Mouse (Mus musculus): ENCODE results near the gene Anln.
A peak's percentile ranks its signal among the peaks of the same experiment; 100 is the strongest.

Gene Anln

GRCm38 (mm10) chr9:22402001-22402400 is 13.0 kb upstream of the Anln start:
- DNase-seq, result no peak

- DNase-seq, result no peak
These were observed 10.0 kb upstream of the Anln start for GRCm38 (mm10) chr9:22399021-22399420.

- no peak for DNase-seq
These were observed 5.7 kb upstream of the Anln start for GRCm38 (mm10) chr9:22394725-22395124.

- no peak for DNase-seq
These were observed 1.4 kb upstream of the Anln start for GRCm38 (mm10) chr9:22390390-22390789.

- DNase-seq, result no peak
These were observed 803 bp upstream of the Anln start for GRCm38 (mm10) chr9:22389736-22390245.

DNA sequence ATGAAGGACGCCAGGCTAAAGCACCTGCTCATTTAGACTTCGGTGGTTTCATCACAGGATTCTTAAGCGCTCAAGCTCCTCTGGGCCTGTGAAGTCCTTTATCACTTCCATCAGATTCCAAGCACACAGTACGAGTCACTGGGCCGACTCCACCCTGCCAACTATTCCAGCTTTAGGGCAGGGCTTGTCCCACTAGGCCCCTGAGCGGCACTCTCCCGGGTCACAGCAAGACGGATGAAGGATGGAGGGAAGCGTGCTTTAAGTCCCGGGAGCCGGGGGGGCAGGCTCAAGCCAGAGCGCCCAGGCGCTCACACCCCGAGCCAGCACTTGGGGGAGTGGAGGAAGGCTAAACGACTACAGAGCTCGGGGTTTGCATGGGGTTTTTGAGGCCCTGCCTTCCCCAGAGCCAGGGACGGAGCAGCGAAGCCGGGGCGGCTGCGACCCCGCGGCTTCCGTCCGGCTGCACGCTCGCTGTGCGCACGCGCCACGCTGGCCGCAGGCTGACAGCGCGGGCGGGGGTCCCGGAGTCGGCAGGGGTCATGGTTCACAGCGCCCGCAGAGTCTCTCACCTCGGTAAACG is 497 bp downstream of the Anln start:
- no peak for DNase-seq

GRCm38 (mm10) chr9:22387901-22388300 is 1.1 kb downstream of the Anln start:
- DNase-seq, result no peak

- DNase-seq, result no peak
These were observed 3.1 kb downstream of the Anln start for GRCm38 (mm10) chr9:22385890-22386289.

DNA sequence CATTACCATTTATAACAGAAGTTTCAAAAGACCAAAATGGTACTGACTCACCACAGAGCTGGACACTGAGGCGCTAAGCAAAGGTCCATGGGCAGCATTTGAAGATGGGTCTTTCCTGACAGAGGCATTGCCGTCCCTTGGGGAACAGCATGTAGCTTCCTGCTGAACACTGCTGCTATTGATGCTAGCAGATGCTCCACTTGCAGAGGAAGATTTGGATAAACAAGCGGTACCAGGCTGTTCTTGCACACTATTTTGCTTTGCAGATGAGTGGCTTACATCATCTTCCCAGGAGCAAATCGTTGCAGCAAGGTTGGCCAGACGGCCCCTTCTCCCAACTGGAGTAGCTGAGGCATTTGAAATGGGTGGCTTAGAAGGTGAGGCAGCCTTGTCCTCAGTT is 12.9 kb downstream of the Anln start:
- no peak for DNase-seq

DNA sequence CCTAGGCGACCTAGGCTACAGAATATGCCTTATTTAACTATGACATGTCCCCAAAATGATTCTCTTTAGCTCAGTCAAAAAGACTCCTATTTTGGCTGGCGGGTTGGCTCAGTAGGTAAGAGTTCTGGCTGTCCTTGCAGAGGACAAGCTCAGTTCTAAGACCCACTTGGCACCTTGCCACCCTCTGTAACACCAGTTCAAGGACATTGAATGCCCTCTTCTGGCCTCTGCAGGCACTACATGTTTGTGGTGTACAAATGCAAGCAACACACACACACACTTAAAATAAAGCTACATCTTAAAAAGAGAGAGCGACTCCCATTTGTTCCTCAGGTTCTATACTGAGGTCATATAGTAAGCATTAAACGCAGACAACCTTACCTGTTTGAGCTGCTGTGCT is 16.2 kb downstream of the Anln start:
- DNase-seq, result no peak

DNA sequence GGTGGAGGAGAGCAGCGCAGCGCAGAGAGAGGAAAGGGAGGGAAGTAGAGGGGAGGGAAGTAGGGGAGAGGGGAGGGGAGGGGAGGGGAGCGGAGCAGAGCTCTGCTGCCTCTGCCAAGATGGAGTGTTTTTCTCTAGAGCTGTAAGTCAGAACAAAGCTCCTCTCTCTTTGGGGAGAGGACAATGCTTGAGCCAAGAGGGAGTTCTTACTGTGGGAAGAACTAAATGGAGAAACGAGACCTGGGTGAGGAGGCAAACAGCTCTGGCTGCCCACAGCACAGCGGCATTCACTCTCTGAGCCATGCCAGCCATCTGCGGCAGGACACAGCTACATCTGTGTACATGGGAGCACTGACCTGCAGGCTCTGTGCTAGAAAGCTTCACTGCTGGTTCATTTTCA is 21.0 kb downstream of the Anln start:
- DNase-seq, result no peak

DNA sequence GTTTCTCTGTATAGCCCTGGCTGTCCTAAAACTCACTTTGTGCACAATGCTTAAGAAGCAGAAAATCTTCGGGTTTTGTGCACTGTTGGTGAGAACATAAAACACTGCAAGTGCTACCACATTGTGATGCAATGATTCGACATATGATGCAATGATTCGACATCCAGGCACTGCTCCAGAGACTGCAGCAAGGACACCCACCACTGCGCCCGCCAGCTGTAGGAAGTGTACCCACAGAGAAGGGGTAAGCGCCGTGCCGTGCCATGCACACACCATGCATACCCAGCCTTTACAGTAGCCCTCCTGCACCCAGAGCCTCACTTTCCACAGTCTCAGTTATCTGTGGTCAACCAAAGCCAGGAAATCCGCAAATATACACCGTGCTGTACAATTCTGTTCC is 22.4 kb downstream of the Anln start:
- no peak for DNase-seq

DNA sequence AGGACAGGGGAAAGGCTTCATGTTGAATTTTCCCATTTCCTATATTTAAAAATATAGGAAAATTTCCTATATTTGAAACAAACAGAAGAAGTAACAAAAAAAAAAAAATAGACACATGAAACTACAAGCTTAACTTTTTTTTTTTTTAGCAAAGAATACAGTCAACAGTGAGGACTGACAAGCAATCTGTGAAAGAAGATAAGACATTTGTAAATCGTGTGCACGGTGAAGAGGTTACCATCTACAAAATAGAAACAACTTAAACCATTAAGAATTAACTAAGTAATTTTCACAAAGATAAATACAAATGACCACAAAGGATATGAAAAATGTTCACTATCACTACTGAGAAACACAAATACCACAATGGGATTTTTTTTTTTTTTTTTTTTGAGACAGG is 22.8 kb downstream of the Anln start:
- no peak for DNase-seq

- DNase-seq, result no peak
These were observed 28.1 kb downstream of the Anln start for GRCm38 (mm10) chr9:22360916-22361315.

GRCm38 (mm10) chr9:22355919-22356318 is 33.1 kb downstream of the Anln start:
- no peak for DNase-seq

DNA sequence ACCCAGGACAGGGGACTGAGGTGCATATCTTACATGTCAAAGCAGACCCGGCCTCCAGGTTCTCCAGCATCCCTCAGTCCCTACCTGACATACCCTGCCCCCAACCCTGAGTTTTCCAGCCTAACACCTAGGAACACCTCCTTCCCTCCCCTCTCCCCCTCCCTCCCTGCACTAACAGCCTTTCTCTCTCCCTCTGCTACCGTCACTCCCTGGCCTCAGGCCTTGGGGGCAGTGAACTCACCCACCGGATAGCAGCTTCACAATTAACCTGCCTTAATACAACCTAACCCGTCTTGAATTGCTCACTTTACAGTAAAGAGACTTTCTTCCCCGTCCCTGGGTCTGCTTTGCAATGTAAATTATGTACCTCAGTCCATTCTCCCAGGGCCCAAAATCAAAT is 35.1 kb downstream of the Anln start:
- DNase-seq, result no peak

GRCm38 (mm10) chr9:22353465-22353864 is 35.5 kb downstream of the Anln start:
- DNase-seq, result no peak

GRCm38 (mm10) chr9:22340331-22340730 is 48.7 kb downstream of the Anln start:
- no peak for DNase-seq

DNA sequence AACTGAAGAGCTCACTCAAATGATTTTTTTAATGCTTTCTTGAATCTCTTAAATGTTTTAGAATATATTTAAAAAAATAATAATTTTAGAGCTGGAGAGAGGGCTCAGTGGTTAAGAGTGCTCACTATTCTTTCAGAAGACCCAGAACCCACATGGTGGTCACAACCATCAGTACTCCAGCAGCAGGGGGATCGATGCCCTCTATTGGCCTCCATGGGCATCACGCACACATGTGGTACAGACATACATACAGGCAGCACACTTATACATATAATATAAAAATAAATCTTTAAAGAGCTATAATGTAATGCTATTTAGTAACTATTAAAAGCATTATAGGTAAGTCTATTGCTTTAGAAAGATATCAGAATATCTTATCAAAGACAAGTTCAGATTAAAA is 51.8 kb downstream of the Anln start:
- no peak for DNase-seq

DNA sequence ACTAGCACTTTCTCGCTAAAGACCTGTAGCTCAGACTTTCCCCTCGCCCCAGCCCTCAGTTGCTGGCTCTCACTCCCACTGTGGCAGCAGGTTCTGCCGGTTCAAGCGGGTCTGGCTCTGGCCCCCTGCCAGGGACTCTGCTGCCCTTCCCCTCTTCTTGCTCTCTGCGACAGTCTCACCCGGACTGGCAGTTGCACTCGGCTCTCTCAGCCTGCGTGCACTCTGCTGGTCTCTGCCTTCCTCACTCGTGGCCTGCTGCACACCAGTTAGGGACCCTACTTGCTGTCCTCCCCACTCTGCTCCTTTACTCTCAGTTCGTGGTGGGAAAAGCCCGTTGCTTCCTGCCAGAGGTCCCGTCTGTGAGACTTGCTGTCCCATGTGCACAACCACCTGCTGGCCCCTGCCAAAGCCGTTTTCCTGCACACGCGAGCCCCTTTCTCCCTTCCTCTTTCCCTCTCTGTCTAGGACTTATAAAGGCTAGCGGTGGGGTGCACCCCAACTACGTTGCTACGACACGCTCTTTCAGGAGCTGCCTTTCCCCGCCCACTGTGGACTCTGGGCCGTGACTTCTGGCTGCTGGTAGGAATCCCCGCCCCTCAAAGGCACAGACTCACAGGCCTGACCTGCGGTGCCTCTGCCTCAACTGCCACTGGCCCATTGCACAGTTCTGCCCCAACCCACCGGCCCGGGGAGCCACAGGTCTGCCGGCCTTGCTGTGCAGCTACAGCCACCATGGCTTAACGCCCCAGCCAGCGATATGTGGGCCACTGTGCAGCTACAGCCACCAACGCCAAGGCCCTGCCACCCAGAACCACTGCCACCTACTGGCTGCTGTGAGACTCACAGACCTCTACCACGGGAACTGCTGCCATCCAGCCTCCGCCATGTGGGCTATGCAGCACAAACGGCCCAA is 61.3 kb downstream of the Anln start:
- peak; percentile 80 to 87 for DNase-seq

GRCm38 (mm10) chr9:22327099-22327474 is 61.9 kb downstream of the Anln start:
- no peak for DNase-seq

DNA sequence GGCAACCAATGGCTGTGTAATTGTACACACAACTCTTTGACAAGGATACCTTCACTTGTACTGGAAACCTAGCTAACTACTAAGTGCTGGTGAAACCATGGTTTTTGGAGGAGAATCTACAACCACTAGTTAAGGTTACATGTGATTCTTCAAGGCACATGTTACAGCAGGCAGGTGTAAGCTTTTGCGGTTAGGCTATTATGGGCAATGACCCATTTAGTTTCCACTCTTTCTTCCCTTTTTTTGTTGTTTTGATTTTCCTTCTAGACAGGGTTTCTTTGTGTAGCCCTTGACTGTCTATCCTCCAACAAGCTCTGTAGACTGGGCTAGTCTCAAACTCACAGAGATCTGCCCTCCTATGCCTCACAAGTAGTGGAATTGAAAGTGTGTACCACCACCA is 64.4 kb downstream of the Anln start:
- no peak for DNase-seq

GRCm38 (mm10) chr9:22322381-22323211 is 66.4 kb downstream of the Anln start:
- no peak for DNase-seq
